Mouse (Mus musculus): ENCODE measurements around the gene Hlcs.

The Hlcs gene

GRCm38 (mm10) chr16:94246058-94246784 lies 67.2 kb downstream of the Hlcs start:
- DNase-seq (ENCODE audit: low read depth, low spot score) = no peak

GRCm38 (mm10) chr16:94241126-94241525 lies 72.2 kb downstream of the Hlcs start:
- DNase-seq (ENCODE audit: low read depth, low spot score) = peak; percentile 75

- peak; percentile 59 for DNase-seq (ENCODE audit: low read depth, low spot score)
Measured at GRCm38 (mm10) chr16:94240190-94240589, 73.2 kb downstream of the Hlcs start.

GRCm38 (mm10) chr16:94239567-94239966 lies 73.8 kb downstream of the Hlcs start:
- peak; percentile 67 for DNase-seq (ENCODE audit: low read depth, low spot score)

- peak; percentile 58 for DNase-seq (ENCODE audit: low read depth, low spot score)
Measured at GRCm38 (mm10) chr16:94239146-94239545, 74.2 kb downstream of the Hlcs start.

- DNase-seq (ENCODE audit: low read depth, low spot score) = no peak
Measured at GRCm38 (mm10) chr16:94237130-94237484, 76.3 kb downstream of the Hlcs start.

GRCm38 (mm10) chr16:94236226-94237129 lies 76.9 kb downstream of the Hlcs start:
- peak; percentile 91 for DNase-seq (ENCODE audit: low read depth, low spot score)

GRCm38 (mm10) chr16:94235718-94236117 lies 77.7 kb downstream of the Hlcs start:
- DNase-seq (ENCODE audit: low read depth, low spot score) = peak; percentile 25

- DNase-seq (ENCODE audit: low read depth, low spot score) = no peak
Measured at GRCm38 (mm10) chr16:94234202-94234601, 79.2 kb downstream of the Hlcs start.

GRCm38 (mm10) chr16:94230909-94231575 lies 82.3 kb downstream of the Hlcs start:
- DNase-seq (ENCODE audit: low read depth, low spot score) = no peak

GRCm38 (mm10) chr16:94230499-94230898 lies 82.9 kb downstream of the Hlcs start:
- no peak for DNase-seq (ENCODE audit: low read depth, low spot score)

- DNase-seq (ENCODE audit: low read depth, low spot score) = peak; percentile 20
Measured at GRCm38 (mm10) chr16:94229890-94230289, 83.5 kb downstream of the Hlcs start.

- no peak for DNase-seq (ENCODE audit: low read depth, low spot score)
Measured at GRCm38 (mm10) chr16:94228858-94229555, 84.4 kb downstream of the Hlcs start.

- no peak for DNase-seq (ENCODE audit: low read depth, low spot score)
Measured at GRCm38 (mm10) chr16:94227328-94228018, 85.9 kb downstream of the Hlcs start.

GRCm38 (mm10) chr16:94223363-94223720 lies 90.0 kb downstream of the Hlcs start:
- DNase-seq (ENCODE audit: low read depth, low spot score) = no peak

GRCm38 (mm10) chr16:94222646-94223362 lies 90.6 kb downstream of the Hlcs start:
- peak; percentile 18 for DNase-seq (ENCODE audit: low read depth, low spot score)

- DNase-seq (ENCODE audit: low read depth, low spot score) = no peak
Measured at GRCm38 (mm10) chr16:94210689-94211357, 102.5 kb downstream of the Hlcs start.

GRCm38 (mm10) chr16:94209626-94210025 lies 103.7 kb downstream of the Hlcs start:
- no peak for DNase-seq (ENCODE audit: low read depth, low spot score)

GRCm38 (mm10) chr16:94208826-94209225 lies 104.5 kb downstream of the Hlcs start:
- DNase-seq (ENCODE audit: low read depth, low spot score) = no peak

- DNase-seq (ENCODE audit: low read depth, low spot score) = no peak
Measured at GRCm38 (mm10) chr16:94208152-94208551, 105.2 kb downstream of the Hlcs start.
